Mouse (Mus musculus) neural tube, embryonic 12.5 days (tissue): Measurements from ENCODE around the gene Gigyf2. TPM values are rescaled to one million over a fixed set of nuclear protein-coding genes. Genes with fewer than 3 reads are reported as not detected.

Experiments used
- ATAC-seq: fragments of 200-750 bp; cut with Nextera tagmentation; 2 replicates; pipeline ENCODE4 v1.8.0; 2017; ENCODE audit warnings: low read depth, mild to moderate bottlenecking, moderate TSS enrichment, moderate library complexity; ENCODE audit not compliant: low FRiP score
- H3K27ac ChIP-seq: fragments of 300-500 bp; sonication (generic); 2 replicates; pipeline ENCODE4 v1.5.1; 2016
- H3K27me3 ChIP-seq: fragments of 300-500 bp; sonication (generic); replicated peaks from 2 replicates; pipeline ENCODE4 v1.6.1; 2016; ENCODE audit warnings: mild to moderate bottlenecking
- H3K36me3 ChIP-seq: fragments of 300-500 bp; sonication (generic); 2 replicates; pipeline ENCODE4 v1.6.1; 2016; ENCODE audit warnings: mild to moderate bottlenecking
- H3K4me1 ChIP-seq: fragments of 300-500 bp; sonication (generic); 2 replicates; pipeline ENCODE4 v1.6.1; 2016
- H3K4me2 ChIP-seq: fragments of 300-500 bp; sonication (generic); replicated peaks from 2 replicates; pipeline ENCODE4 v1.6.1; 2016; ENCODE audit warnings: mild to moderate bottlenecking
- H3K4me3 ChIP-seq: fragments of 300-500 bp; sonication (generic); 2 replicates; pipeline ENCODE4 v1.5.1; 2016
- H3K9ac ChIP-seq: fragments of 300-500 bp; sonication (generic); 2 replicates; pipeline ENCODE4 v1.6.1; 2016; ENCODE audit warnings: mild to moderate bottlenecking
- H3K9me3 ChIP-seq: fragments of 300-500 bp; sonication (generic); 2 replicates; pipeline ENCODE4 v1.6.1; 2016; ENCODE audit warnings: mild to moderate bottlenecking
- WGBS: fragments of 180-500 bp; shearing (Covaris S2); methylation state at CpG from one replicate; pipeline ENCODE4 v1.1.7; 2016; 5-methylcytosine and 5-hydroxymethylcytosine counted together
- polyA plus RNA-seq: library from polyadenylated mRNA; unstranded; fragments of >200 nt; fragmentation: Nextera tagmentation; extraction: Ambion mirVana; gene quantifications from 2 replicates; pipeline ENCODE4 v1.2.1, GENCODE M21; 2016

The Gigyf2 gene
- polyA plus RNA-seq, 1 experiment from 2014 or later, result 62.4 TPM

DNA sequence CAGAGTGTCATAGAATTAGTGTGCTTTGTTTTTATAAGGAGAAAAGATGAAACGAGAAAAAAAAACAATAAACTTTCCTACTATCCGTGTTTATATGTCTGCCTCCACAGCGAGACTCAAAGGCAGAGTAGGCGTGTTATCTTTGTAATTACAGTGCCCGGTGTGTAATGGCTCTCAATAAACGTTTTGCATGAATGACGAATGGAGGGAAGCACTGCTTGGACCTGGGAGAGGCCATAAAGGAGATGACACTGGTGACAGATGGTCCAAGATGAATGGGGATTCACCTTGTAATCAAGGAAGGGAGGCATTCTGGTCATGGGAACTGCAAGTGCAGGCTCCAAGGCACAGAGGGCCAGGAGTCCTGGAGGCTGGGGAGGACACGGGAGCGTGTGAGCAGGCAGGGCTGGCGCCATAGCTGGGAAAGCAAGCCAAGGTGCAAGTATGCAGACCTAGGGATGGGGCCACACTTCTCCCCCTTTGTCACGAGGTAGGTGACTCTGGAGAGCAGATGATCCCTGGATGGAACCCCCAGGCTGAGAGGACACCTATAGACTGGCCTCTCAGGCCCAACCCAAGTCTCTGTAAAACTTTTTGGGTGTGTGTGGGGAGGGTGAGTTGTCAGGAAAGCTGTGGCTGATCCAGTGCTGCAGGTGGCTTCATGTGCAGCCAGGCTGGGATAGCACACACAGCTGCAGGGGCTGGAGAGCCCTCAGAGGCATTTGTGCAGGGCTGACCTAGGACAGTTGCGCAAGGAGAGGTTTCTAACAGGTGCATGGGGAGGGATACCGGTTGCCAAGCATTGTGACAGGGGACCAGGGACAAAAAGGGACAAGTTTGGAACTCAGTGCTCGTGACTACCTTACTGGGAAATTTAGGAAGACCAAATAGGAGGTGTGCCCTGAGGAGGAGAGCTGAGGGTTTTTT is 26.2 kb upstream of the Gigyf2 start:
- H3K4me3 ChIP-seq, result no peak overlapping the region
- ATAC-seq, result no peak
- H3K9me3 ChIP-seq, result no peaks in the 10 kb centered on the region
- no peak overlapping the region for H3K27ac ChIP-seq
- WGBS, result 50% methylated on average over 14 of the region's 14 CpGs
- peaks cover 7% of the 10 kb centered on the region; the same call in 1 of the 2 replicates for H3K4me1 ChIP-seq
- no peaks in the 10 kb centered on the region for H3K36me3 ChIP-seq
- H3K27me3 ChIP-seq, result no peaks in the 10 kb centered on the region
- H3K4me2 ChIP-seq, result no peak overlapping the region
- H3K9ac ChIP-seq, result no peak overlapping the region

DNA sequence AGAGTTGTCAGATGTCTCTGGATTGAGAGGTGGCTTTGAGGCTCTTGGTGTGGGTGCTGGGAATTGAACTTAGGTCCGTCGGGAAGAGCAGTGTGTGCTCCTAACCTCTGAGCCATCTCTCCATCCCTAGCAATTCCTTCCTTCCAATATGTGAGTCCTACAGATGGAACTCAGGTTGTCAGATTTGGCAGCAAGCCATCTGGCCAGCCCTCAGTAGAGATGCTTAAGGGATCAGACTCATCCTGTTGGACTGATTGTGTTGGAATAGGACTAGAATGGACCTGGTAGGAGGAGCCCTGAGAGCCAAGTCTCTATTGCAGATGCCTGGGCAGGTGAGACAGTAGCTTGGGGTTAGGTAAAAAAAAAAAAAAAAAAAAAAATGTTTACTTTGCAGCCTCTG is 24.8 kb upstream of the Gigyf2 start:
- ATAC-seq, result no peak
- Histone ChIP-seq H3K9ac (no peak overlapping the region), H3K27me3 (no peaks in the 10 kb centered on the region), H3K9me3 (no peaks in the 10 kb centered on the region), H3K36me3 (no peaks in the 10 kb centered on the region), H3K4me3 (no peak overlapping the region), H3K27ac (no peak overlapping the region), H3K4me2 (no peak overlapping the region), H3K4me1 (peaks cover 7% of the 10 kb centered on the region; the same call in 1 of the 2 replicates)
- WGBS, result 87% methylated on average over 2 of the region's 2 CpGs

DNA sequence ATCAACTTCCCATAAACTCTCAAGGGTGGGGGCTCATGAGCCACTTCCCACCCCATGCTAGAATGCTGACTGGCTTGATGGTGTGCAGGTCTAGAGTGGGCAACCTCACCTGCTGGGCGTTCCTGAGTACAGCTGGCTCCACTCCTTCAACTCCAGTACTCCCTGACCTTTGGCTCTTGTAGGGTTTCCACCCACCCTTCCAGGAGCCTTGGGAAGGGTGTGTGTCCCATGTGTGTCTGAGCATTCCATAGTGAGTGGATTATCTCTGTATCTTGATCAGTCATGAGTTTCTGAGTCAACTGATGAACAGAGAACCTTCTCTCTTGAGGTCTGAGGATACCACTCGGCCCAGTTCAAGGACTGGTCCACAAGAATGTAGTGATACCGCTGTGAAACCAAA is 17.8 kb upstream of the Gigyf2 start:
- Histone ChIP-seq H3K4me2 (no peak overlapping the region), H3K27me3 (no peaks in the 10 kb centered on the region), H3K36me3 (no peaks in the 10 kb centered on the region), H3K9ac (no peak overlapping the region), H3K9me3 (no peaks in the 10 kb centered on the region), H3K4me3 (no peak overlapping the region), H3K27ac (no peak overlapping the region), H3K4me1 (no peaks in the 10 kb centered on the region)
- WGBS, result 89% methylated on average over 3 of the region's 3 CpGs
- ATAC-seq, result no peak

DNA sequence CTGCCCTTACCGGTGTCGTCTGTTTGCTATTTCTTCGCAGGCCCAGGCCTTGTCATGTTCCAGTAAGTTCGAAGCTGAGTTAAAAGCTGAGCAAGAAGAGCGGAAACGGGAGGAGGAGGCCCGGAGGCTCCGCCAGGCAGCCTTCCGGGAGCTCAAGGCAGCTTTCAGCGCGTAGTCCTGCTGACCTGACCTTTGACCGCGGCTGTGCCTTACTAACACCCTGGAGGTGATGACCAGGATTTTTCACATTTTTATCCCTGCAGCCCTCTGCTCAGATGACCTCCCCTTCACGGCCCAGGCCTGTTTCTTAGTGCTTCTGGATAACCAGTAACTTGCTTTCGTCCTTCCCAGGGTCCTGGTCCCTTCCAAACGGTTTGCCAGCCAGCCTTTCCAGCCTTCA is 17.2 kb upstream of the Gigyf2 start:
- Histone ChIP-seq H3K4me1 (no peaks in the 10 kb centered on the region), H3K27me3 (no peaks in the 10 kb centered on the region), H3K36me3 (no peaks in the 10 kb centered on the region), H3K27ac (no peak overlapping the region), H3K4me2 (no peak overlapping the region), H3K9me3 (no peaks in the 10 kb centered on the region), H3K9ac (no peak overlapping the region), H3K4me3 (no peak overlapping the region)
- ATAC-seq, result no peak
- 88% methylated on average over 16 of the region's 16 CpGs for WGBS

DNA sequence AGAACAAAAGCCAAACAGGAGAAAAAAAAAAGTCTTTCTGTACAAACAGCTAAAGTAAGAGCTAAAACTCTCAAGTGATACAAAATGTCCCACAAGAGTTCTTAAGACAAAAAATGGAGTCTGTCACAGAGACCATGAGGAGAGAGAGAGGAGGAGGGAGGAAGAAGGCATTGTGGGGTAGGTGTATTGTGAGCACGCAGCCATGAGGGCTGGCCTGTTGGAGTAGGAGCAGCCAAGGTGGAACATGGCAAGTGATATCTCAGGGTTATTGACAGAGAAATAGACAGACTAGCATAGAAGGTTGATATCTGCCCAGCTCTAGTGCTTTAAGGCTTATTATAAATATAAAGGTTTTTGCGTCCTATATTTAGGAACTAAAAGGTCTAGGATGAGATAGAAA is 14.1 kb upstream of the Gigyf2 start:
- no peaks in the 10 kb centered on the region for H3K9me3 ChIP-seq
- H3K4me3 ChIP-seq, result no peak overlapping the region
- no peak overlapping the region for H3K9ac ChIP-seq
- H3K27ac ChIP-seq, result no peak overlapping the region
- WGBS, result 90% methylated on average over 2 of the region's 2 CpGs
- H3K36me3 ChIP-seq, result no peaks in the 10 kb centered on the region
- no peaks in the 10 kb centered on the region for H3K4me1 ChIP-seq
- H3K4me2 ChIP-seq, result no peak overlapping the region
- H3K27me3 ChIP-seq, result no peaks in the 10 kb centered on the region
- no peak for ATAC-seq

DNA sequence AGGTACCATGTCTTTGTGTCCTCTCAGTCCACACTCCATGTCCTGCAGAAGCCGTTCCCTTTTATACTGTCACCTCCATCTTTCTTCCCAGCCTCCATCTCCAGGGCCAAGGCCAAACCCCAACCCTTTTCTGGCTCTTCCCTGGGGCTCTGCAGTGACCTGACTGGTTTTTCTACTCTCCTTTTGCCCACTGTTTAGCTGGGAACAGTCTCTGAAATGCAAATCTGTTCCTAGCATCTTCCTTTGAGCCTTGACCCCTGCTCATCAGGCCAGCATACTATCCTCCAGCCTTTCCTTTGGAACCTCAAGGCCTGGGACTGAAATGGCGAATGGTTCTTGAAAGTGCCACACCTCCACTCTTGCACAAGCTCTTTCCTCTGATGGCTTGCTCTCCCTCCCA is 13.7 kb upstream of the Gigyf2 start:
- no peak for ATAC-seq
- no peaks in the 10 kb centered on the region for H3K4me1 ChIP-seq
- 90% methylated on average over 2 of the region's 2 CpGs for whole genome bisulfite sequencing

DNA sequence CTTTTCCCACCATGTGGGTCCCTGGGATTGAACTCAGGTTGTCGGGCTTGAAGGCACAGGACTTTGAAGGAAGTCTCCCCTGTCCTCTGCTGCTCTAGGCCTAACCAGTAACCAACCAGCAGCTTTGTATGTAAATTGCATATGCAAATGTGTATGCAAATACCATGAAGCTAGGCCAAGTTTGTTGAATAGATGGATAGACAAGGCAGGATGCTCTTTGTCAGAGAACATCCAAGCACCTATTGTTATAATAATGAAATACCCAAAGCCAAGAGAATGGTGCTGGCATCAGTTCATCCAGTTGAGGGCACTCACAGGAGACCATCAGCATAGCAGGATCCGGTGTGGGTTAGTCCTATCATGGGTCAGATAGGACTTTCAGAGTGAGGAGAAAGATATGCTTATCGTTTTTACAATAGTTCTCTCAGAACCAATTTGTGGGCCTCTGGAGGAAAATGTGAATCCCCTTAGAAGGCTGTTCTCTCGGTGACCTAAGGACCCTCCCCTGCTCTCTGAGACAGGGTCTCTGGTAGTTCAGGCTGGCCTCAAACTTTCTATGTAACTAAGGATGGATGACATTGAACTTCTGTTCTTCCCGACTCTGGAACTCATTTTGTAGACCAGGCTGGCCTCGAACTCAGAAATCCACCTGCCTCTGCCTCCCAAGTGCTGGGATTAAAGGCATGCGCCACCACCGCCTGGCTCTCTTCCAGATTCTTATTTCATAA is 12.8 kb upstream of the Gigyf2 start:
- H3K27ac ChIP-seq, result no peak overlapping the region
- H3K36me3 ChIP-seq, result no peaks in the 10 kb centered on the region

More for the DNA sequence above, 13.7 kb upstream of the Gigyf2 start:
- H3K9me3 ChIP-seq, result no peaks in the 10 kb centered on the region
- H3K36me3 ChIP-seq, result no peaks in the 10 kb centered on the region
- H3K4me3 ChIP-seq, result no peak overlapping the region
- no peak overlapping the region for H3K4me2 ChIP-seq
- no peak overlapping the region for H3K27ac ChIP-seq
- no peaks in the 10 kb centered on the region for H3K27me3 ChIP-seq
- no peak overlapping the region for H3K9ac ChIP-seq

DNA sequence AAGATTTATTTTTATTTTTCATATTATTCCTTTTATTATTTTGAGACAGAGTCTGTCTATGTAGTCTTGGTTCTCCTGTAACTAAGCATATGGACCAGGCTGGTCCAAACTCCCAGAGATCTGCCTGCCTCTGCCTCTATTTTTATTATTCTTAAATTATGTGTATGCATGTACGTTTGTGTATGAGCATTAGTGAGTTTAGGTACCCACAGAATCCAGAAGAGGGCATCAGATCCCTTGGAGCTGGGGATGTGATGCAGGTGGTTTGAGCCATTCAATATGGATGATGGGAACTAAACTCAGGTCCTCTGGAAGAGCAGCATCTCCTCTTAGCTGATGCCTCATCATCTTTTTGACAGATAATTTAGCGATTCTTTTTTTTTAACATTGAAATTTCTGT is 11.4 kb upstream of the Gigyf2 start:
- H3K4me1 ChIP-seq, result no peaks in the 10 kb centered on the region
- ATAC-seq, result no peak
- no peak overlapping the region for H3K9ac ChIP-seq
- WGBS, result 89% methylated on average over 2 of the region's 2 CpGs
- H3K27me3 ChIP-seq, result no peaks in the 10 kb centered on the region
- H3K27ac ChIP-seq, result no peak overlapping the region
- no peak overlapping the region for H3K4me2 ChIP-seq
- no peaks in the 10 kb centered on the region for H3K36me3 ChIP-seq
- H3K4me3 ChIP-seq, result no peak overlapping the region
- peaks cover 20% of the 10 kb centered on the region for H3K9me3 ChIP-seq

More for the DNA sequence above, 12.8 kb upstream of the Gigyf2 start:
- 88% methylated on average over 8 of the region's 8 CpGs for WGBS
- ATAC-seq, result no peak
- no peak overlapping the region for H3K9ac ChIP-seq
- no peaks in the 10 kb centered on the region for H3K27me3 ChIP-seq
- H3K4me2 ChIP-seq, result no peak overlapping the region
- H3K9me3 ChIP-seq, result peaks cover 6% of the 10 kb centered on the region
- H3K4me3 ChIP-seq, result no peak overlapping the region
- no peaks in the 10 kb centered on the region for H3K4me1 ChIP-seq

DNA sequence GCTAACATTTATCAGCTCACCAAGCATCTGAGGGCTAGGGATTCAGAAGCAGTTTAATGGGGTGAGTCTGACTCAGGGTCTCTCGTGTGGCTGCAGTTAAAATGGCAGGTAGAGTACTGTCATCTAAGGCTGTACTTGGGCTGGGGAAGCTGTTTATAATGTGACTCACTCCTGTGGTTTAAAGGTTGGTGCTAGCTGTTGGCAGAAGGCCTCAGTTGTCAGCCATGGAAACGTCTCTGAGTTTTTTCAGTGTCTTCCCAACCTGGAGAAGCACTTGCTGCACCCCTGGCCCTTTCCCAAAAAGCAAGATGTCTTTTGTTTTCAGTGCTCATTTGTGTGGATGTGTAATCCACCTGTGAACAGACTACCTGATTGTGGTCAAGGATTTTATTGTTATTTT is 10.9 kb upstream of the Gigyf2 start:
- H3K9ac ChIP-seq, result no peak overlapping the region
- H3K4me2 ChIP-seq, result no peak overlapping the region
- WGBS, result 85% methylated on average over 2 of the region's 2 CpGs
- no peak overlapping the region for H3K27ac ChIP-seq
- peaks cover 22% of the 10 kb centered on the region for H3K9me3 ChIP-seq
- H3K4me3 ChIP-seq, result no peak overlapping the region
- no peak for ATAC-seq
- no peaks in the 10 kb centered on the region for H3K27me3 ChIP-seq
- H3K4me1 ChIP-seq, result no peaks in the 10 kb centered on the region
- no peaks in the 10 kb centered on the region for H3K36me3 ChIP-seq

DNA sequence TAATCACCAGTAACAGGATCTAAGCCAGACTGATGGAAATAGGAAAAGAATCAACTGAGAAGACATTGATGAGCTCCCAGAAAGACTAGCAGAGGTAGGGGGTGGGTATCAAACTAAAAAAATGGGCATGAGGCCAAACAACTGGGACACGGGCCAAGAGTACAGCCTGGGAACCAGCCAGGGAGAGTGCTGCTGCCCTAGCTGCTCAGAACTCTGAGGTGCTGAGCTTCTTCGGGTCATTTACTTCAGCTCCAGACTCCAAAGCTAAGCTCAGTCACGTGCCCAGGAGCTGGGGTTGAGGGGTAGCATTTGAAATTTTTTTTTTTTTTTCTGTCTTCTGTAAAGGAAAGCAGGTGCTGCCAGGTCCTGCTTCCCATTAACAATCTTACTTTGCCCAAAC is 10.1 kb upstream of the Gigyf2 start:
- peaks cover 30% of the 10 kb centered on the region for H3K9me3 ChIP-seq
- H3K27ac ChIP-seq, result no peak overlapping the region
- H3K36me3 ChIP-seq, result no peaks in the 10 kb centered on the region
- WGBS, result 70% methylated on average over 3 of the region's 3 CpGs
- no peak overlapping the region for H3K4me2 ChIP-seq
- no peaks in the 10 kb centered on the region for H3K4me1 ChIP-seq
- no peaks in the 10 kb centered on the region for H3K27me3 ChIP-seq
- H3K4me3 ChIP-seq, result no peak overlapping the region
- no peak overlapping the region for H3K9ac ChIP-seq
- no peak for ATAC-seq

DNA sequence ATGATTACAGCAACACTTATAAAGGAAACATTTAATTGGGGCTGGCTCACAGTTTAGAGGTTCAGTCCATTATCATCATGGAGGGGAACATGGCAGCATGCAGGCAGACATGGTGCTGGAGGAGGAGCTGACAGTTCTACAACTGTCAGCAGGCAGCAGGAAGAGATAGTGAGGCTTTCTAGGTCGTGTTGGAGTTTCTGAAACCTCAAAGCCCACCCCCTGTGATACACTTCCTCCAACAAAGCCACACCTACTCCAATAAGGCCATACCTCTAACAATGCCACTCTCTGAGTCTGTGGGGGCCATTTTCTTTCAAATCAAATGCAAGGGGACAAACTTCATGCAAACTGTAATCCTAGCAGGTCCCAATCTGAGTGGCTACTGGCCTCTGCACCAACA is 5.7 kb upstream of the Gigyf2 start:
- Histone ChIP-seq H3K4me3 (no peak overlapping the region), H3K4me2 (no peak overlapping the region), H3K27me3 (no peaks in the 10 kb centered on the region), H3K4me1 (no peaks in the 10 kb centered on the region), H3K9ac (no peak overlapping the region), H3K9me3 (peaks cover 30% of the 10 kb centered on the region), H3K36me3 (no peaks in the 10 kb centered on the region), H3K27ac (no peak overlapping the region)
- ATAC-seq, result no peak
- 6% methylated on average over 1 of the region's 1 CpGs for WGBS

DNA sequence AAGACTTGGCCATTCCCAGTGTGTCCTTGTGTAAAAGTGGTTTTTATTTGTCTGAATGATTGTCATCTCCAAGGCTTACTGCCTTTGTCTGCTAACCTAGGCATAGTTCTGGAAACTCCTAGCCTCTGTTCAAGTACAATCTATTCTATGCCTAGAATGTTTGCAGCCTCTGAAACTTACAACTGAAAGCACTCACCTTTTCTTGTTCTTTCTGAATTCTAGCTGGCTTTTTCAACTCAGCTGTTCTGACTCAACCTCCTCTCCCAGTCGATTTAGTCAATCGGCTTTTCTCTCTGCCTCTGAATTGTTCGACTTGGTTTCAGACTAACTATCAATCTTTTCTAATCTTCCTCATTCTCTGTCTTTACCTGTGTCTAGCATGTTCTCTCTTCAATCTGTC is 4.0 kb upstream of the Gigyf2 start:
- no peak overlapping the region for H3K27ac ChIP-seq
- no peak for ATAC-seq
- WGBS, result 88% methylated on average over 3 of the region's 3 CpGs
- H3K27me3 ChIP-seq, result no peaks in the 10 kb centered on the region
- H3K9ac ChIP-seq, result no peak overlapping the region
- H3K4me3 ChIP-seq, result no peak overlapping the region
- no peaks in the 10 kb centered on the region for H3K4me1 ChIP-seq
- no peak overlapping the region for H3K4me2 ChIP-seq
- no peaks in the 10 kb centered on the region for H3K36me3 ChIP-seq
- peaks cover 30% of the 10 kb centered on the region for H3K9me3 ChIP-seq
